Mouse (Mus musculus) liver, embryonic 16.5 days (tissue): ENCODE results near the gene Gm49721. TPM values are rescaled to one million over a fixed set of nuclear protein-coding genes. Genes with fewer than 3 reads are reported as not detected.
A peak's percentile ranks its signal among the peaks of the same experiment; 100 is the strongest.
"Not testable (repeated sequence)": the region's sequence is repeated elsewhere in the genome, so short reads cannot be mapped to it uniquely, and the experiment has no call there.

Experiments used
- ATAC-seq: fragments of 200-750 bp; cut with Nextera tagmentation; 2 replicates; pipeline ENCODE4 v1.8.0; 2017; ENCODE audit warnings: low read depth, mild to moderate bottlenecking, moderate number of reproducible peaks, moderate library complexity
- H3K27ac ChIP-seq: fragments of 300-500 bp; sonication (generic); 2 replicates; pipeline ENCODE4 v1.5.1; 2014; ENCODE audit warnings: mild to moderate bottlenecking, low read length
- H3K27me3 ChIP-seq: fragments of 300-500 bp; sonication (generic); 2 replicates; pipeline ENCODE4 v1.6.1; 2014; ENCODE audit warnings: low read depth, low read length, mixed read lengths; ENCODE audit not compliant: control insufficient read depth, insufficient read depth
- H3K36me3 ChIP-seq: fragments of 300-500 bp; sonication (generic); 2 replicates; pipeline ENCODE4 v1.6.1; 2014; ENCODE audit warnings: mild to moderate bottlenecking; ENCODE audit not compliant: control insufficient read depth, insufficient read depth
- H3K4me1 ChIP-seq: fragments of 300-500 bp; sonication (generic); 2 replicates; pipeline ENCODE4 v1.6.1; 2014; ENCODE audit warnings: low read depth, low read length, mixed read lengths; ENCODE audit not compliant: control insufficient read depth
- H3K4me2 ChIP-seq: fragments of 300-500 bp; sonication (generic); 2 replicates; pipeline ENCODE4 v1.6.1; 2014; ENCODE audit warnings: low read depth, low read length, mixed read lengths
- H3K4me3 ChIP-seq: fragments of 300-500 bp; sonication (generic); 2 replicates; pipeline ENCODE4 v1.5.1; 2014; ENCODE audit warnings: low read depth, mild to moderate bottlenecking, low read length
- H3K9ac ChIP-seq: fragments of 300-500 bp; sonication (generic); 2 replicates; pipeline ENCODE4 v1.6.1; 2014; ENCODE audit warnings: low read depth, low read length
- H3K9me3 ChIP-seq: fragments of 300-500 bp; sonication (generic); replicated peaks from 2 replicates; pipeline ENCODE4 v1.6.1; 2016; ENCODE audit warnings: low read length; ENCODE audit not compliant: control insufficient read depth
- WGBS: fragments of 180-500 bp; shearing (Covaris S2); extraction: QIAGEN DNeasy Blood & Tissue Kit; methylation state at CpG from one replicate; pipeline ENCODE4 v1.1.7; 2014; ENCODE audit not compliant: insufficient replicate concordance; 5-methylcytosine and 5-hydroxymethylcytosine counted together
- polyA plus RNA-seq: library from polyadenylated mRNA; unstranded; fragments of >200 nt; fragmentation: Nextera tagmentation; extraction: Ambion mirVana; gene quantifications from 2 replicates; pipeline ENCODE4 v1.2.1, GENCODE M21; 2015

Gene Gm49721
- polyA plus RNA-seq, 1 experiment from 2014 or later: not detected

- WGBS: no CpG with 5 or more reads among the region's 12 CpGs
- not testable (repeated sequence) for H3K9ac ChIP-seq, H3K9me3 ChIP-seq, H3K4me1 ChIP-seq, H3K4me3 ChIP-seq, H3K36me3 ChIP-seq, H3K4me2 ChIP-seq, H3K27me3 ChIP-seq, H3K27ac ChIP-seq
- 0 out of 2 replicates have a peak, but pooled peaks have one; percentile 11 for ATAC-seq
These were observed 106.9 kb downstream of the Gm49721 start for GRCm38 (mm10) chr17:7085469-7086168.

DNA sequence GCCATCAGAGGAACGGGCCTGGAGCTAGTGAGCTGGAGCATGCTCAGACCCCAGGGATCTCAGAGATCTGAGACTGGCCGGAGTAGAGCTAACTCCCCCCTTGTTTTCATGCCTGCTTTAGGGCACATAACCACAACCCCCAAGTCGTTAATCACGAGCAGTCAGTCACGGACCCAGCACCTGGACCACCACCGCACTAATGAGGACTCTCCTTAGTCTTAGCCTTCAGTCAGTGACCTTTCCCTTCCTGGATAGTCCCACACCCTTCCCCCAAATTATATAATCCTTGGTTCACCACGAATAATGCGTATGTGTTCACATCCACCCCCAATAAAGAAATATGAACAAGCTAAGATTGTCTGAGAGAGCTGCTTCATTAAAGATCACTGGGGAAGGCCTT lies 108.1 kb downstream of the Gm49721 start:
- not testable (repeated sequence) for H3K4me3 ChIP-seq, H3K27me3 ChIP-seq, H3K27ac ChIP-seq, ATAC-seq, H3K36me3 ChIP-seq, H3K9me3 ChIP-seq, H3K4me1 ChIP-seq, H3K9ac ChIP-seq, H3K4me2 ChIP-seq
- WGBS: 55% methylated on average over 6 of the region's 8 CpGs

Other genes starting within 250 kb of the Gm49721 start
- 43.3 and 44.1 TPM in 2 replicates for gene Ezr, start 196.1 kb upstream of the Gm49721 start, polyA plus RNA-seq
- gene Rsph3b, start 30.2 kb upstream of the Gm49721 start, polyA plus RNA-seq: 11.1 and 12.0 TPM in 2 replicates
- gene Tagap1, start 17.7 kb upstream of the Gm49721 start, polyA plus RNA-seq: 11.0 and 12.3 TPM in 2 replicates
- gene Rnaset2b, start 8.3 kb upstream of the Gm49721 start, polyA plus RNA-seq: 121 and 130 TPM in 2 replicates
- 0.12 and 0.27 TPM in 2 replicates for gene Gm1604a, start 46.7 kb downstream of the Gm49721 start, polyA plus RNA-seq
- gene Rps6ka2, start 191.2 kb downstream of the Gm49721 start, polyA plus RNA-seq: 1.1 and 1.6 TPM in 2 replicates